Mouse (Mus musculus): ENCODE data around the gene Ffar4. TPM values are rescaled to one million over a fixed set of nuclear protein-coding genes. Genes with fewer than 3 reads are reported as not detected.

Gene Ffar4
- polyA plus RNA-seq, 1 experiment from 2014 or later, result 3.4 TPM

GRCm38 (mm10) chr19:38143540-38144271 is 46.8 kb downstream of the Ffar4 start:
- Histone ChIP-seq H3K27ac (ENCODE audit: low read length) (no peak overlapping the region), H3K36me3 (ENCODE audit: control insufficient read depth, insufficient read depth, low read length) (no peaks in the 10 kb centered on the region), H3K9me3 (ENCODE audit: control insufficient read depth, low read length) (no peaks in the 10 kb centered on the region), H3K4me2 (ENCODE audit: low read depth, low read length) (no peak overlapping the region), H3K4me1 (replicated peaks; ENCODE audit: control insufficient read depth, insufficient read depth, low read length) (no peaks in the 10 kb centered on the region), H3K27me3 (ENCODE audit: control insufficient read depth, insufficient read depth, low read depth, low read length) (no peaks in the 10 kb centered on the region), H3K4me3 (ENCODE audit: low read length) (no peak overlapping the region), H3K9ac (ENCODE audit: low read length) (no peak overlapping the region)
- WGBS, result 64% methylated on average over 4 of the region's 4 CpGs
- no peak for ATAC-seq (ENCODE audit: low read depth)

DNA sequence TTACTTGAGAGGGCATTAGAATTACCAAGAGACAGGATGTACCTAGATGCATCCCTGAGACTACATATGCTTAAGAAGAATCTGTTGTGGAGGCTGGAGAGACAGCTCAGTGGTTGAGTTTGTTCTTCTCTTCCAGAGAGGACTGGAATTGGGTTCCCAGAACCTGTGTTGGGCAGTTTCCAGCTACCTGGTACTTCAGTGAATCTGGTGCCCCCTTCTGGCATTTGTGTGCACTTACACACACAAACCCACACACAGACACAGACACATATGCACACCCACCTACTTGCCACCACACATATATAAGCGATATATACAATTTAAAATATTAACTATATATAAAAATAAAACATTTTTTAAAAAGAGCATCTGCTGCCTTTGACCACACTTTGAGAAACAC is 59.4 kb downstream of the Ffar4 start:
- no peak for ATAC-seq (ENCODE audit: low read depth)
- H3K9me3 ChIP-seq (ENCODE audit: control insufficient read depth, low read length), result no peaks in the 10 kb centered on the region
- no peak overlapping the region for H3K4me3 ChIP-seq (ENCODE audit: low read length)
- no peak overlapping the region for H3K4me2 ChIP-seq (ENCODE audit: low read depth, low read length)
- H3K4me1 ChIP-seq (replicated peaks; ENCODE audit: control insufficient read depth, insufficient read depth, low read length), result no peaks in the 10 kb centered on the region
- H3K27ac ChIP-seq (ENCODE audit: low read length), result no peak overlapping the region
- H3K36me3 ChIP-seq (ENCODE audit: control insufficient read depth, insufficient read depth, low read length), result no peaks in the 10 kb centered on the region
- WGBS, result 95% methylated on average over 1 of the region's 1 CpGs
- H3K9ac ChIP-seq (ENCODE audit: low read length), result no peak overlapping the region
- H3K27me3 ChIP-seq (ENCODE audit: control insufficient read depth, insufficient read depth, low read depth, low read length), result no peaks in the 10 kb centered on the region

DNA sequence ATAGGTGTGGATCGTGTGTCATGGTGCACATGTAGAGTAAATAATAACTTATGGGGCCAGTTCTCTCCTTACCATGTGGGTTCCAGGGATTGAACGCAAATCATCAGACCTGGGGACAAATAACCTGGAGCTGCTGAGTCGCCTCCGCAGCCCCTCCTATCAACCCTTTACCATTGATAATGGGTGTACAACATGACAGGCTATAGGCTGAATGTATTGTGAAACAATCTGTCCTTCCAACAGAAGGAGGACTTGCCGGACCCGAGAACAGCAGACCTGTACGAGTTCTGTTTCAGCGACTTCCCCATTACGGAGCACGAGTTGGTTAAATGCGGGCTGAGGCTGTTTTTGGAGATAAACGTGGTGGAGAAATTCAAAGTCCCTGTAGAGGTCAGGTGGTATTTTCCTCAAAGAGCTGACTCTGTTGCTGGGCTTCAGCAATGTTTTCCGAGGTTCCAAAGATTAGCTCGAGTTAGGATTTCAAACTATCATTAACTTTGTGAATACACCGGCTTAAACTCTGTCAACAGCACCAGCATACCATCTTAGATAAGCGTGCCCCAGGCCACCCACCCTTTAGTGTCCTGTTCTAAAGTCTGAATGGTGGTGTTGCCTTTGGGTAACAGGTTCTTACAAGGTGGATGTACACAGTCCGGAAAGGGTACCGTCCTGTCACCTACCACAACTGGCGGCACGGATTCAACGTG is 64.9 kb downstream of the Ffar4 start:
- H3K4me2 ChIP-seq (ENCODE audit: low read depth, low read length), result no peak overlapping the region
- no peak for ATAC-seq (ENCODE audit: low read depth)
- no peak overlapping the region for H3K27ac ChIP-seq (ENCODE audit: low read length)
- WGBS, result 72% methylated on average over 21 of the region's 21 CpGs
- no peaks in the 10 kb centered on the region for H3K9me3 ChIP-seq (ENCODE audit: control insufficient read depth, low read length)
- H3K4me1 ChIP-seq (replicated peaks; ENCODE audit: control insufficient read depth, insufficient read depth, low read length), result no peaks in the 10 kb centered on the region
- H3K27me3 ChIP-seq (ENCODE audit: control insufficient read depth, insufficient read depth, low read depth, low read length), result no peaks in the 10 kb centered on the region
- H3K4me3 ChIP-seq (ENCODE audit: low read length), result no peak overlapping the region
- no peak overlapping the region for H3K9ac ChIP-seq (ENCODE audit: low read length)
- no peaks in the 10 kb centered on the region for H3K36me3 ChIP-seq (ENCODE audit: control insufficient read depth, insufficient read depth, low read length)

Other genes starting within 250 kb of the Ffar4 start
- gene Myof, start 53.5 kb upstream of the Ffar4 start, polyA plus RNA-seq (2015; fragmentation: Nextera tagmentation; extraction: Ambion mirVana), result 32.3 and 35.2 TPM in 2 replicates
- 44.5 and 46.8 TPM in 2 replicates for gene Cep55, start 42.1 kb upstream of the Ffar4 start, polyA plus RNA-seq (2015; fragmentation: Nextera tagmentation; extraction: Ambion mirVana)
- gene Rbp4, start 28.2 kb downstream of the Ffar4 start, polyA plus RNA-seq (2015; fragmentation: Nextera tagmentation; extraction: Ambion mirVana), result 19.8 and 42.9 TPM in 2 replicates
- not detected in 2 replicates for gene Pde6c, start 35.7 kb downstream of the Ffar4 start, polyA plus RNA-seq (2015; fragmentation: Nextera tagmentation; extraction: Ambion mirVana)
- gene Fra10ac1, start 127.1 kb downstream of the Ffar4 start, polyA plus RNA-seq (2015; fragmentation: Nextera tagmentation; extraction: Ambion mirVana), result 29.9 and 31.7 TPM in 2 replicates
- gene Lgi1, start 167.5 kb downstream of the Ffar4 start, polyA plus RNA-seq (2015; fragmentation: Nextera tagmentation; extraction: Ambion mirVana), result 0.21 and 0.28 TPM in 2 replicates

All from lung, embryonic 16.5 days (tissue).